Mouse (Mus musculus): ENCODE data around the gene Hist1h3d. TPM values are rescaled to one million over a fixed set of nuclear protein-coding genes. Genes with fewer than 3 reads are reported as not detected.

Gene Hist1h3d
- total RNA-seq, 2 experiments from 2014 or later, result 13.0 to 15.0 TPM

GRCm38 (mm10) chr13:23620733-23621531 lies 45.4 kb downstream of the Hist1h3d start, which contains the start of gene Hist1h2be:
TSS of gene Hist1h2be (minus strand) at chr13:23621124.
- peak; percentile 62 to 71 for DNase-seq (ENCODE audit: low spot score in 2 of 2)

GRCm38 (mm10) chr13:23621532-23622174 lies 46.1 kb downstream of the Hist1h3d start:
- DNase-seq (ENCODE audit: low spot score in 2 of 2), result peak in 1 of 2 experiments; percentile 55

- DNase-seq (ENCODE audit: low spot score in 2 of 2), result peak; percentile 86 to 89
Observed at GRCm38 (mm10) chr13:23622175-23622671, 46.7 kb downstream of the Hist1h3d start, which contains the start of gene Hist1h1e. TSS of gene Hist1h1e (minus strand) at chr13:23622558.

- no peak for DNase-seq (ENCODE audit: low spot score in 2 of 2)
Observed at GRCm38 (mm10) chr13:23622861-23623450, 47.4 kb downstream of the Hist1h3d start.

Small RNA genes within 50 kb of the gene (microRNA-seq; reads per million reads assigned to microRNA genes)
- 0 reads per million in 2 experiments for gene Gm44297
- 0 reads per million in 2 experiments for gene Gm44359
- 0 reads per million in 2 experiments for gene Gm44394

Other genes with a start within 250 kb of the Hist1h3d start
- 10 to 100 TPM; 37.0 to 40.8 TPM for gene Zfp322a, start 206.6 kb upstream of the Hist1h3d start, total RNA-seq (2021)
- gene Abt1, start 151.9 kb upstream of the Hist1h3d start, total RNA-seq (2021), result 1 to 10 TPM; 7.0 to 7.5 TPM
- gene Btn1a1, start 109.9 kb upstream of the Hist1h3d start, total RNA-seq (2021), result not detected
- under 1 TPM; 0.53 to 0.58 TPM for gene Btn2a2, start 86.9 kb upstream of the Hist1h3d start, total RNA-seq (2021)
- gene Hist1h4h, start 44.7 kb upstream of the Hist1h3d start, total RNA-seq (2021), result 100 to 1,000 TPM; 280 to 315 TPM
- 10 to 100 TPM; 45.7 to 51.3 TPM for gene Hist1h2af, start 41.9 kb upstream of the Hist1h3d start, total RNA-seq (2021)
- gene Hist1h3g, start 40.3 kb upstream of the Hist1h3d start, total RNA-seq (2021), result 10 to 100 TPM; 19.1 to 19.9 TPM
- gene Hist1h2bh, start 32.4 kb upstream of the Hist1h3d start, total RNA-seq (2021), result 1 to 10 TPM; 5.1 TPM
- 10 to 100 TPM; 28.3 to 32.7 TPM for gene Hist1h3f, start 31.7 kb upstream of the Hist1h3d start, total RNA-seq (2021)
- gene Hist1h4f, start 24.1 kb upstream of the Hist1h3d start, total RNA-seq (2021), result 100 to 1,000 TPM; 140 to 182 TPM
- 1 to 10 TPM; 6.4 to 6.6 TPM for gene Hist1h1d, start 22.5 kb upstream of the Hist1h3d start, total RNA-seq (2021)
- 10 to 100 TPM; 77.0 to 85.3 TPM for gene Hist1h3e, start 13.4 kb upstream of the Hist1h3d start, total RNA-seq (2021)
- 10 to 100 TPM; 13.0 to 14.0 TPM for gene Hist1h2ae, start 4.5 kb upstream of the Hist1h3d start, total RNA-seq (2021)
- 100 to 1,000 TPM; 105 to 126 TPM for gene Hist1h2bg, start 4.4 kb upstream of the Hist1h3d start, total RNA-seq (2021)
- 10 to 100 TPM; 44.2 to 62.6 TPM for gene Hist1h2bf, start 1.6 kb upstream of the Hist1h3d start, total RNA-seq (2021)
- 1 to 10 TPM; 5.3 to 5.6 TPM for gene Hist1h2ad, start 1.4 kb upstream of the Hist1h3d start, total RNA-seq (2021)
- gene Hist1h4d, start 5.8 kb downstream of the Hist1h3d start, total RNA-seq (2021), result 100 to 1,000 TPM; 147 to 163 TPM
- 1 to 10 TPM; 6.7 to 8.4 TPM for gene Hist1h2be, start 45.4 kb downstream of the Hist1h3d start, total RNA-seq (2021)
- 10 to 100 TPM; 69.3 to 81.5 TPM for gene Hist1h1e, start 46.8 kb downstream of the Hist1h3d start, total RNA-seq (2021)
- 1 to 10 TPM; 2.6 to 3.3 TPM for gene Hist1h2ac, start 108.2 kb downstream of the Hist1h3d start, total RNA-seq (2021)
- gene Hist1h2bc, start 108.4 kb downstream of the Hist1h3d start, total RNA-seq (2021), result 10 to 100 TPM; 27.9 to 28.0 TPM
- gene Hist1h1t, start 120.1 kb downstream of the Hist1h3d start, total RNA-seq (2021), result not detected
- gene Hist1h4c, start 122.7 kb downstream of the Hist1h3d start, total RNA-seq (2021), result 100 to 1,000 TPM; 102 to 111 TPM
- 1 to 10 TPM; 3.4 to 5.9 TPM for gene Hfe, start 135.1 kb downstream of the Hist1h3d start, total RNA-seq (2021)
- 100 to 1,000 TPM in 1 of 2 experiments, 10 to 100 TPM in 1; 87.1 to 106 TPM for gene Hist1h1c, start 163.0 kb downstream of the Hist1h3d start, total RNA-seq (2021)
- gene Hist1h3c, start 169.8 kb downstream of the Hist1h3d start, total RNA-seq (2021), result 10 to 100 TPM; 23.5 to 26.8 TPM
- gene Hist1h2bb, start 171.0 kb downstream of the Hist1h3d start, total RNA-seq (2021), result 10 to 100 TPM; 38.1 to 45.9 TPM
- 10 to 100 TPM; 65.7 to 68.4 TPM for gene Hist1h2ab, start 175.4 kb downstream of the Hist1h3d start, total RNA-seq (2021)
- 10 to 100 TPM; 67.7 to 73.1 TPM for gene Hist1h3b, start 176.5 kb downstream of the Hist1h3d start, total RNA-seq (2021)
- 10 to 100 TPM; 80.9 to 84.6 TPM for gene Hist1h4b, start 181.2 kb downstream of the Hist1h3d start, total RNA-seq (2021)
- 10 to 100 TPM; 71.9 to 72.7 TPM for gene Hist1h4a, start 185.5 kb downstream of the Hist1h3d start, total RNA-seq (2021)
- 10 to 100 TPM; 68.7 to 70.1 TPM for gene Hist1h3a, start 186.6 kb downstream of the Hist1h3d start, total RNA-seq (2021)
- 10 to 100 TPM; 47.3 to 51.5 TPM for gene Hist1h1a, start 187.9 kb downstream of the Hist1h3d start, total RNA-seq (2021)
- not detected for gene Trim38, start 194.2 kb downstream of the Hist1h3d start, total RNA-seq (2021)
- gene Slc17a2, start 231.2 kb downstream of the Hist1h3d start, total RNA-seq (2021), result not detected